In genomic region chr1:82725026-82725874, GRCm38 (mm10) we compare ENCODE assay signal across 8 mouse cellular contexts. TPM values are rescaled to one million over a fixed set of nuclear protein-coding genes. Genes with fewer than 3 reads are reported as not detected.
A peak's percentile ranks its signal among the peaks of the same experiment; 100 is the strongest.
DNase-seq lines count a peak whose midpoint lies in the region; ATAC-seq lines count a peak whose summit lies in the region.

No protein-coding gene starts in this region.

- ATAC-seq in neural tube, embryonic 11.5 days (ENCODE audit: insufficient read depth, low FRiP score, low TSS enrichment) = peak; percentile 94
- peak; percentile 97 for ATAC-seq in embryonic facial prominence, embryonic 12.5 days (ENCODE audit: insufficient number of reproducible peaks, insufficient read depth, low FRiP score, low TSS enrichment)
- peak; percentile 98 for ATAC-seq in intestine, embryonic 15.5 days
- peak; percentile 99 for ATAC-seq in midbrain, embryonic 13.5 days

- H3K9me3 ChIP-seq in neural tube, embryonic 11.5 days (ENCODE audit: control insufficient read depth, low read length) = no peaks in the 10 kb centered on the region
- H3K9me3 ChIP-seq in embryonic facial prominence, embryonic 12.5 days = no peaks in the 10 kb centered on the region
- no peaks in the 10 kb centered on the region for H3K9me3 ChIP-seq in intestine, embryonic 15.5 days
- no peaks in the 10 kb centered on the region for H3K9me3 ChIP-seq in midbrain, embryonic 13.5 days

- peaks cover 4% of the 10 kb centered on the region for H3K4me1 ChIP-seq in neural tube, embryonic 11.5 days (ENCODE audit: control insufficient read depth, insufficient read depth, low read length)
- peaks cover 8% of the 10 kb centered on the region for H3K4me1 ChIP-seq in embryonic facial prominence, embryonic 12.5 days
- H3K4me1 ChIP-seq in intestine, embryonic 15.5 days (replicated peaks) = peaks cover 5% of the 10 kb centered on the region
- peaks cover 12% of the 10 kb centered on the region for H3K4me1 ChIP-seq in midbrain, embryonic 13.5 days (replicated peaks)

- peak overlapping the region; percentile 94 for H3K9ac ChIP-seq in neural tube, embryonic 11.5 days (ENCODE audit: low read length)
- H3K9ac ChIP-seq in embryonic facial prominence, embryonic 12.5 days = peak overlapping the region; percentile 96
- H3K9ac ChIP-seq in intestine, embryonic 15.5 days = peak overlapping the region; percentile 93
- H3K9ac ChIP-seq in midbrain, embryonic 13.5 days (replicated peaks) = peak overlapping the region; percentile 95

- no peaks in the 10 kb centered on the region for H3K27me3 ChIP-seq in neural tube, embryonic 11.5 days (ENCODE audit: control insufficient read depth, insufficient read depth, low read length)
- peaks cover 4% of the 10 kb centered on the region; the same call in 1 of the 2 replicates for H3K27me3 ChIP-seq in embryonic facial prominence, embryonic 12.5 days
- H3K27me3 ChIP-seq in intestine, embryonic 15.5 days (replicated peaks) = no peaks in the 10 kb centered on the region
- H3K27me3 ChIP-seq in midbrain, embryonic 13.5 days = peaks cover 27% of the 10 kb centered on the region

- DNase-seq in adrenal gland, adult 8-10 months = peak; percentile 5
- no peak for DNase-seq in adrenal gland, adult (ENCODE audit: inconsistent age in 2 of 2, low spot score in 1 of 2)
- no peak for DNase-seq in neural tube, embryonic 11.5 days (ENCODE audit: low spot score)
- DNase-seq in neural tube, embryonic 10.5 days (ENCODE audit: extremely low spot score, low spot score) = no peak
- DNase-seq in left cerebral cortex, postnatal 25 days (ENCODE audit: low spot score in 2 of 2) = no peak

- peak overlapping the region; percentile 87 for H3K4me2 ChIP-seq in neural tube, embryonic 11.5 days (ENCODE audit: low read depth)
- peak overlapping the region; percentile 88 for H3K4me2 ChIP-seq in embryonic facial prominence, embryonic 12.5 days (replicated peaks)
- peak overlapping the region; percentile 77 for H3K4me2 ChIP-seq in intestine, embryonic 15.5 days (replicated peaks)
- peak overlapping the region; percentile 75 for H3K4me2 ChIP-seq in midbrain, embryonic 13.5 days (replicated peaks)

- 2% methylated on average over 37 of the region's 37 CpGs for WGBS in neural tube, embryonic 11.5 days
- WGBS in embryonic facial prominence, embryonic 12.5 days = 1% methylated on average over 37 of the region's 37 CpGs
- WGBS in intestine, embryonic 15.5 days = 1% methylated on average over 37 of the region's 37 CpGs
- under 1% methylated on average over 37 of the region's 37 CpGs for WGBS in midbrain, embryonic 13.5 days

- no peaks in the 10 kb centered on the region; the same call in 1 of the 2 replicates for H3K36me3 ChIP-seq in neural tube, embryonic 11.5 days (ENCODE audit: control insufficient read depth, insufficient read depth, low read length)
- peaks cover 8% of the 10 kb centered on the region for H3K36me3 ChIP-seq in embryonic facial prominence, embryonic 12.5 days
- peaks cover 5% of the 10 kb centered on the region for H3K36me3 ChIP-seq in intestine, embryonic 15.5 days
- H3K36me3 ChIP-seq in midbrain, embryonic 13.5 days = peaks cover 15% of the 10 kb centered on the region

- intact Hi-C loops in left cerebral cortex, postnatal 25 days (cut with DNase I) = no loop called here

- H3K27ac ChIP-seq in neural tube, embryonic 11.5 days (ENCODE audit: low read depth, low read length) = no peak overlapping the region
- peak overlapping the region; percentile 67 for H3K27ac ChIP-seq in embryonic facial prominence, embryonic 12.5 days
- peak overlapping the region; percentile 66 for H3K27ac ChIP-seq in intestine, embryonic 15.5 days
- peak overlapping the region; percentile 67 for H3K27ac ChIP-seq in midbrain, embryonic 13.5 days

- peak overlapping the region; percentile 85 for H3K4me3 ChIP-seq in neural tube, embryonic 11.5 days (ENCODE audit: low read depth, low read length)
- H3K4me3 ChIP-seq in embryonic facial prominence, embryonic 12.5 days = peak overlapping the region; percentile 89
- peak overlapping the region; percentile 76 for H3K4me3 ChIP-seq in intestine, embryonic 15.5 days (replicated peaks)
- peak overlapping the region; percentile 82 for H3K4me3 ChIP-seq in midbrain, embryonic 13.5 days (replicated peaks)

RNA-seq across cellular contexts. Expression of gene Mff, which starts 0.6 kb away (rescaled TPM):
- total RNA-seq in adrenal gland, adult 8-10 months (2022) = 100 to 1,000 TPM; 124 to 153 (median 137) TPM
- 278 and 290 TPM in 2 replicates for polyA plus RNA-seq in neural tube, embryonic 11.5 days (2014; fragmentation: Nextera tagmentation; extraction: Ambion mirVana)
- 213 and 218 TPM in 2 replicates for polyA plus RNA-seq in embryonic facial prominence, embryonic 12.5 days (2016; fragmentation: Nextera tagmentation; extraction: Ambion mirVana)
- polyA plus RNA-seq in intestine, embryonic 15.5 days (2015; fragmentation: Nextera tagmentation; extraction: Ambion mirVana) = 157 and 188 TPM in 2 replicates
- polyA plus RNA-seq in midbrain, embryonic 13.5 days (2015; fragmentation: Nextera tagmentation; extraction: Ambion mirVana) = 345 and 358 TPM in 2 replicates
- 100 to 1,000 TPM; 274 to 279 TPM for total RNA-seq in left cerebral cortex, postnatal 25 days (2021)

RNA-seq across cellular contexts. Expression of gene Tm4sf20, which starts 43.0 kb away (rescaled TPM):
- total RNA-seq in adrenal gland, adult 8-10 months (2022) = not detected
- polyA plus RNA-seq in neural tube, embryonic 11.5 days (2014; fragmentation: Nextera tagmentation; extraction: Ambion mirVana) = 0.28 TPM in 1 of 2 replicates, not detected in the other
- not detected in 2 replicates for polyA plus RNA-seq in embryonic facial prominence, embryonic 12.5 days (2016; fragmentation: Nextera tagmentation; extraction: Ambion mirVana)
- polyA plus RNA-seq in intestine, embryonic 15.5 days (2015; fragmentation: Nextera tagmentation; extraction: Ambion mirVana) = 141 and 153 TPM in 2 replicates
- polyA plus RNA-seq in midbrain, embryonic 13.5 days (2015; fragmentation: Nextera tagmentation; extraction: Ambion mirVana) = 0.11 and 0.22 TPM in 2 replicates
- not detected for total RNA-seq in left cerebral cortex, postnatal 25 days (2021)

RNA-seq across cellular contexts. Expression of gene Gm47791, which starts 45.8 kb away (rescaled TPM):
- not detected for total RNA-seq in adrenal gland, adult 8-10 months (2022)
- polyA plus RNA-seq in neural tube, embryonic 11.5 days (2014; fragmentation: Nextera tagmentation; extraction: Ambion mirVana) = not detected in 2 replicates
- not detected in 2 replicates for polyA plus RNA-seq in embryonic facial prominence, embryonic 12.5 days (2016; fragmentation: Nextera tagmentation; extraction: Ambion mirVana)
- polyA plus RNA-seq in intestine, embryonic 15.5 days (2015; fragmentation: Nextera tagmentation; extraction: Ambion mirVana) = not detected in 2 replicates
- polyA plus RNA-seq in midbrain, embryonic 13.5 days (2015; fragmentation: Nextera tagmentation; extraction: Ambion mirVana) = not detected in 2 replicates
- not detected for total RNA-seq in left cerebral cortex, postnatal 25 days (2021)

Comparison
In these comparisons a context has a peak if more than half of its experiments do, and no peak if none do; other contexts are left out.
1. RNA of gene Tm4sf20, which starts 43.0 kb away (polyA plus RNA-seq): 141 to 153 TPM in intestine, embryonic 15.5 days; 0.28 TPM in neural tube, embryonic 11.5 days, 0.11 to 0.22 TPM in midbrain, embryonic 13.5 days and not detected in embryonic facial prominence, embryonic 12.5 days; every median in the first group is over 100 times any median in the second.
2. Peak in every context shown above with its lines, with median percentiles within 50 percentile points of each other: ATAC-seq, H3K4me2 ChIP-seq, H3K4me3 ChIP-seq and H3K9ac ChIP-seq.